9 mouse cellular contexts compared by ENCODE assay signal in the genomic region with DNA sequence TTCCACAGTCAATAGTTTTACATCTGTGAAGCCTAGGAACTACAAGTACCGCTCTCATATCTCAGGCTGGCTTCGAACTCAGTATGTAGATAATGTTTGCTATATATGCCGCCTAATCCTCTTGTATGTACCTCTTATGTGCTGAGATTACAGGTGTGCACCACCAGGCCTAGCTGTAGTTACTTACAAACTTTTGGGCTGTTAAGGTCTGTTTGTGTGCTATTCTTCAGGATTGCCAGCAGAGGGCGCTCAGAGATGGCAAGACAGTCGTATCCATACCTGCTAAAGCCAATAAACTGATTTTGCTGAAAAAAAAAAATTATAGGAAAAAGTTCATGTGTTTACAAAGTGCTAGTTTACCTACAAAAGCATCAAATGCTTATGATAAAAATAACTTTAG.
A peak's percentile ranks its signal among the peaks of the same experiment; 100 is the strongest.
DNase-seq lines count a peak whose midpoint lies in the region; ATAC-seq lines count a peak whose summit lies in the region.
"Had no signal": no experiment of that assay in that cellular context is flagged by ENCODE, and none has a peak within 500 bp of the region (broad histone marks: within the 10 kb centered on the region; RNA-seq: fewer than 3 reads in every experiment).

No protein-coding gene starts in this region.

- no peaks in the 10 kb centered on the region for H3K36me3 ChIP-seq in heart, embryonic 10.5 days
- H3K36me3 ChIP-seq in hindbrain, embryonic 14.5 days (replicated peaks; ENCODE audit: control insufficient read depth, insufficient read depth), result no peaks in the 10 kb centered on the region
- no peaks in the 10 kb centered on the region for H3K36me3 ChIP-seq in splenic B cell, adult 2 months (ENCODE audit: control insufficient read depth, insufficient read depth, low read length, poor library complexity, severe bottlenecking)
- H3K36me3 ChIP-seq: liver, embryonic 13.5 days had no signal

- peak; percentile 34 for DNase-seq in heart, adult 11 months
- no peak for DNase-seq in heart, embryonic 10.5 days (ENCODE audit: low spot score)
- DNase-seq in thymus, postnatal 14 days, result peak; percentile 9
- DNase-seq in thymus, postnatal 36 days, result no peak
- DNase-seq in cerebellum, postnatal 14 days, result peak; percentile 65 to 67
- DNase-seq in hindbrain, embryonic 14.5 days (ENCODE audit: low spot score), result peak; percentile 83
- peak; percentile 53 for DNase-seq in splenic B cell, adult 2 months (ENCODE audit: low read depth, low spot score)
- DNase-seq: liver, embryonic 13.5 days had no signal

- no peak overlapping the region for H3K27ac ChIP-seq in heart, embryonic 10.5 days
- no peak overlapping the region for H3K27ac ChIP-seq in hindbrain, embryonic 14.5 days
- H3K27ac ChIP-seq: liver, embryonic 13.5 days had no signal

- H3K27me3 ChIP-seq in heart, embryonic 10.5 days (ENCODE audit: insufficient read depth, poor library complexity, severe bottlenecking), result no peaks in the 10 kb centered on the region
- H3K27me3 ChIP-seq in hindbrain, embryonic 14.5 days (ENCODE audit: control insufficient read depth, insufficient read depth, low read length), result no peaks in the 10 kb centered on the region
- no peaks in the 10 kb centered on the region for H3K27me3 ChIP-seq in splenic B cell, adult 2 months (ENCODE audit: control insufficient read depth, insufficient read depth, low read length, poor library complexity, severe bottlenecking)
- H3K27me3 ChIP-seq: liver, embryonic 13.5 days had no signal

- H3K4me2 ChIP-seq in hindbrain, embryonic 14.5 days (replicated peaks), result no peak overlapping the region
- H3K4me2 ChIP-seq: liver, embryonic 13.5 days had no signal

- no peaks in the 10 kb centered on the region for H3K4me1 ChIP-seq in heart, embryonic 10.5 days
- H3K4me1 ChIP-seq in hindbrain, embryonic 14.5 days (replicated peaks; ENCODE audit: control insufficient read depth, insufficient read depth, low read length), result no peaks in the 10 kb centered on the region
- H3K4me1 ChIP-seq: liver, embryonic 13.5 days had no signal

- WGBS in heart, embryonic 10.5 days, result 20% methylated on average over 5 of the region's 5 CpGs
- WGBS in hindbrain, embryonic 14.5 days, result 24% methylated on average over 5 of the region's 5 CpGs

- no peak overlapping the region for H3K4me3 ChIP-seq in heart, embryonic 10.5 days
- H3K4me3 ChIP-seq in hindbrain, embryonic 14.5 days (replicated peaks; ENCODE audit: low read length), result no peak overlapping the region
- H3K4me3 ChIP-seq: liver, embryonic 13.5 days had no signal

- ATAC-seq in hindbrain, embryonic 14.5 days (ENCODE audit: low FRiP score), result peak; percentile 48; the same call in 1 of the 2 replicates
- ATAC-seq in megakaryocyte progenitor cell, adult 5-6 weeks (replicated peaks; ENCODE audit: poor library complexity), result peak; percentile 68

- H3K9ac ChIP-seq in hindbrain, embryonic 14.5 days, result no peak overlapping the region
- H3K9ac ChIP-seq: liver, embryonic 13.5 days had no signal

- no peaks in the 10 kb centered on the region for H3K9me3 ChIP-seq in heart, embryonic 10.5 days
- no peaks in the 10 kb centered on the region for H3K9me3 ChIP-seq in hindbrain, embryonic 14.5 days (ENCODE audit: control insufficient read depth, low read length)
- H3K9me3 ChIP-seq: liver, embryonic 13.5 days had no signal

Comparison
In these comparisons a context has a peak if more than half of its experiments do, and no peak if none do; other contexts are left out.
1. DNase-seq: peak in heart, adult 11 months (single experiment), thymus, postnatal 14 days (single experiment), cerebellum, postnatal 14 days (2 of 2), hindbrain, embryonic 14.5 days (single experiment) and splenic B cell, adult 2 months (single experiment); none in heart, embryonic 10.5 days (single experiment) and thymus, postnatal 36 days (0 of 2).